Mouse (Mus musculus) stomach, embryonic 16.5 days (tissue): ENCODE data around the gene Stxbp1. TPM values are rescaled to one million over a fixed set of nuclear protein-coding genes. Genes with fewer than 3 reads are reported as not detected.
A peak's percentile ranks its signal among the peaks of the same experiment; 100 is the strongest.

ENCODE experiments used
- ATAC-seq: fragments of 200-750 bp; cut with Nextera tagmentation; 2 replicates; pipeline ENCODE4 v1.8.0; 2017; ENCODE audit warnings: moderate number of reproducible peaks, moderate TSS enrichment; ENCODE audit not compliant: insufficient read depth, low FRiP score
- H3K27ac ChIP-seq: fragments of 300-500 bp; sonication (generic); 2 replicates; pipeline ENCODE4 v1.5.1; 2014; ENCODE audit warnings: low read length
- H3K27me3 ChIP-seq: fragments of 300-500 bp; sonication (generic); 2 replicates; pipeline ENCODE4 v1.6.1; 2014; ENCODE audit warnings: low read length, control low read depth, mixed read lengths; ENCODE audit not compliant: control insufficient read depth, insufficient read depth
- H3K36me3 ChIP-seq: fragments of 300-500 bp; sonication (generic); 2 replicates; pipeline ENCODE4 v1.6.1; 2014; ENCODE audit warnings: low read length; ENCODE audit not compliant: control insufficient read depth, insufficient read depth
- H3K4me1 ChIP-seq: fragments of 300-500 bp; sonication (generic); 2 replicates; pipeline ENCODE4 v1.6.1; 2014; ENCODE audit warnings: low read length, control low read depth, mixed read lengths; ENCODE audit not compliant: control insufficient read depth, insufficient read depth
- H3K4me2 ChIP-seq: fragments of 300-500 bp; sonication (generic); 2 replicates; pipeline ENCODE4 v1.6.1; 2014; ENCODE audit warnings: low read depth, low read length, mixed read lengths
- H3K4me3 ChIP-seq: fragments of 300-500 bp; sonication (generic); replicated peaks from 2 replicates; pipeline ENCODE4 v1.5.1; 2014; ENCODE audit warnings: mild to moderate bottlenecking, low read length
- H3K9ac ChIP-seq: fragments of 300-500 bp; sonication (generic); 2 replicates; pipeline ENCODE4 v1.6.1; 2014; ENCODE audit warnings: low read length
- H3K9me3 ChIP-seq: fragments of 300-500 bp; sonication (generic); replicated peaks from 2 replicates; pipeline ENCODE4 v1.6.1; 2016; ENCODE audit warnings: low read length, control low read depth; ENCODE audit not compliant: control insufficient read depth
- whole genome bisulfite sequencing: fragments of 180-500 bp; shearing (Covaris S2); extraction: QIAGEN DNeasy Blood & Tissue Kit; methylation state at CpG from one replicate; pipeline ENCODE4 v1.1.7; 2014; 5-methylcytosine and 5-hydroxymethylcytosine counted together
- polyA plus RNA-seq: library from polyadenylated mRNA; unstranded; fragments of >200 nt; fragmentation: Nextera tagmentation; extraction: Ambion mirVana; gene quantifications from 2 replicates; pipeline ENCODE4 v1.2.1, GENCODE M21; 2015

The Stxbp1 gene
- polyA plus RNA-seq, 1 experiment from 2014 or later, result 20.8 TPM

- Histone ChIP-seq H3K36me3 (no peaks in the 10 kb centered on the region), H3K27ac (peak overlapping the region; percentile 85), H3K27me3 (no peaks in the 10 kb centered on the region), H3K4me1 (peaks cover 14% of the 10 kb centered on the region), H3K9ac (peak overlapping the region; percentile 11; the same call in 1 of the 2 replicates), H3K4me2 (peak overlapping the region; percentile 18; the same call in 1 of the 2 replicates), H3K9me3 (no peaks in the 10 kb centered on the region), H3K4me3 (no peak overlapping the region)
- WGBS, result 20% methylated on average over 7 of the region's 7 CpGs
- ATAC-seq, result peak; percentile 56; the same call in 1 of the 2 replicates
Measured at GRCm38 (mm10) chr2:32834496-32834895, 12.5 kb downstream of the Stxbp1 start.

GRCm38 (mm10) chr2:32828979-32829676, 17.9 kb downstream of the Stxbp1 start:
- Histone ChIP-seq H3K9ac (no peak overlapping the region), H3K36me3 (no peaks in the 10 kb centered on the region), H3K27me3 (no peaks in the 10 kb centered on the region), H3K27ac (no peak overlapping the region), H3K4me3 (no peak overlapping the region), H3K4me1 (peaks cover 8% of the 10 kb centered on the region; the same call in 1 of the 2 replicates), H3K4me2 (no peak overlapping the region), H3K9me3 (no peaks in the 10 kb centered on the region)
- WGBS, result 73% methylated on average over 11 of the region's 11 CpGs
- no peak for ATAC-seq

GRCm38 (mm10) chr2:32825796-32826195, 21.2 kb downstream of the Stxbp1 start:
- Histone ChIP-seq H3K9ac (no peak overlapping the region), H3K4me1 (peaks cover 10% of the 10 kb centered on the region), H3K27me3 (no peaks in the 10 kb centered on the region), H3K27ac (no peak overlapping the region), H3K36me3 (no peaks in the 10 kb centered on the region), H3K4me2 (no peak overlapping the region), H3K4me3 (no peak overlapping the region), H3K9me3 (no peaks in the 10 kb centered on the region)
- no peak for ATAC-seq
- WGBS, result 87% methylated on average over 6 of the region's 6 CpGs

- peaks cover 10% of the 10 kb centered on the region for H3K4me1 ChIP-seq
- ATAC-seq, result no peak
- WGBS, result 91% methylated on average over 1 of the region's 1 CpGs
- H3K27ac ChIP-seq, result no peak overlapping the region
- H3K9me3 ChIP-seq, result no peaks in the 10 kb centered on the region
- H3K4me3 ChIP-seq, result no peak overlapping the region
- no peak overlapping the region for H3K9ac ChIP-seq
- H3K27me3 ChIP-seq, result no peaks in the 10 kb centered on the region
- no peak overlapping the region for H3K4me2 ChIP-seq
- no peaks in the 10 kb centered on the region for H3K36me3 ChIP-seq
Measured at GRCm38 (mm10) chr2:32824778-32825177, 22.3 kb downstream of the Stxbp1 start.

GRCm38 (mm10) chr2:32824181-32824580, 22.9 kb downstream of the Stxbp1 start:
- 28% methylated on average over 8 of the region's 8 CpGs for WGBS
- no peaks in the 10 kb centered on the region for H3K9me3 ChIP-seq
- no peaks in the 10 kb centered on the region for H3K36me3 ChIP-seq
- peaks cover 10% of the 10 kb centered on the region for H3K4me1 ChIP-seq
- H3K27me3 ChIP-seq, result no peaks in the 10 kb centered on the region
- H3K9ac ChIP-seq, result no peak overlapping the region
- no peak overlapping the region for H3K27ac ChIP-seq
- no peak overlapping the region for H3K4me2 ChIP-seq
- no peak for ATAC-seq
- no peak overlapping the region for H3K4me3 ChIP-seq

GRCm38 (mm10) chr2:32823579-32824154, 23.4 kb downstream of the Stxbp1 start:
- H3K27ac ChIP-seq, result no peak overlapping the region
- WGBS, result 56% methylated on average over 8 of the region's 8 CpGs
- no peak for ATAC-seq
- H3K27me3 ChIP-seq, result no peaks in the 10 kb centered on the region
- H3K4me2 ChIP-seq, result no peak overlapping the region
- no peak overlapping the region for H3K4me3 ChIP-seq
- no peaks in the 10 kb centered on the region for H3K9me3 ChIP-seq
- no peaks in the 10 kb centered on the region for H3K36me3 ChIP-seq
- no peak overlapping the region for H3K9ac ChIP-seq
- peaks cover 10% of the 10 kb centered on the region for H3K4me1 ChIP-seq

- no peak overlapping the region for H3K4me2 ChIP-seq
- H3K27me3 ChIP-seq, result no peaks in the 10 kb centered on the region
- ATAC-seq, result no peak
- no peaks in the 10 kb centered on the region for H3K36me3 ChIP-seq
- H3K4me1 ChIP-seq, result peaks cover 10% of the 10 kb centered on the region
- WGBS, result 39% methylated on average over 11 of the region's 11 CpGs
- H3K27ac ChIP-seq, result no peak overlapping the region
- H3K9ac ChIP-seq, result no peak overlapping the region
- H3K4me3 ChIP-seq, result no peak overlapping the region
- H3K9me3 ChIP-seq, result no peaks in the 10 kb centered on the region
Measured at GRCm38 (mm10) chr2:32823153-32823552, 23.9 kb downstream of the Stxbp1 start.

GRCm38 (mm10) chr2:32822643-32823042, 24.4 kb downstream of the Stxbp1 start:
- Histone ChIP-seq H3K4me3 (no peak overlapping the region), H3K36me3 (no peaks in the 10 kb centered on the region), H3K4me1 (peaks cover 10% of the 10 kb centered on the region), H3K27me3 (no peaks in the 10 kb centered on the region), H3K9me3 (no peaks in the 10 kb centered on the region), H3K9ac (no peak overlapping the region), H3K4me2 (no peak overlapping the region), H3K27ac (no peak overlapping the region)
- no peak for ATAC-seq
- 87% methylated on average over 6 of the region's 6 CpGs for WGBS

GRCm38 (mm10) chr2:32821041-32821802, 25.8 kb downstream of the Stxbp1 start:
- Histone ChIP-seq H3K4me1 (peaks cover 10% of the 10 kb centered on the region), H3K4me3 (no peak overlapping the region), H3K9ac (no peak overlapping the region), H3K27me3 (no peaks in the 10 kb centered on the region), H3K4me2 (no peak overlapping the region), H3K27ac (no peak overlapping the region), H3K9me3 (no peaks in the 10 kb centered on the region), H3K36me3 (no peaks in the 10 kb centered on the region)
- no peak for ATAC-seq
- 61% methylated on average over 11 of the region's 11 CpGs for WGBS
